Mouse (Mus musculus) urinary bladder, postnatal 4 days (tissue): Measurements from ENCODE around the gene Itgb4.
"Not testable (repeated sequence)": the region's sequence is repeated elsewhere in the genome, so short reads cannot be mapped to it uniquely, and the experiment has no call there.

ENCODE experiments used
- DNase-seq, 2 experiments: peaks; one replicate each; pipeline ENCODE4 v3.0.0; 2021 to 2022; ENCODE audit warnings: low spot score in 2 of 2

The Itgb4 gene

DNA sequence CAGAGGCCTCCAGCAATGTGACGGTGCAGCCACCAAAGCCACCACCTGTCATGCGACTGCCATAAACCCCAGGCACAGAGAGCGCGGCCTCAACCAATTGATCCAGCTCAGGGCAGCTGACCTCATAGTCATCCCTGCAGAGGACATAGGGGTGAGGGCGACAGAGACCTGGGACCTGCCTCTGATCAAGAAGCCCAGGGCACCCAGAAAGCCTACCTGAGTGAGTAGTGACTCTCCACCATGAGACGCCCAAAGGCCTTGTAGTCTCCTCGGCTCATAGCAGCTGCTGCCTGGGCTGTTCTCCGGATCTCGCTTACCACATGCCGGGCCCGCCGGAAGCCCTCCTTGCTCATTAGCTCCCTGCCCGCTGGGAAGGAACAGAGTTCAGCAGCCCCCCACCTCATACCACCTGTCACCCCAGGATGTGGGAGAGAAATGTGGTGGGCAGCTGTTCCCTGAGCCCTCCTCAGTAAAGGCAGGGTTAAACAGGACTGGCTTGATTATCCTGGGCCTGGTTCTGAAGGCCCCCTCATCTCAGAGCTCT is 34.4 kb downstream of the Itgb4 start:
- no peak for DNase-seq

- DNase-seq: no peak
Measured at GRCm38 (mm10) chr11:116009661-116010060, 35.2 kb downstream of the Itgb4 start.

DNA sequence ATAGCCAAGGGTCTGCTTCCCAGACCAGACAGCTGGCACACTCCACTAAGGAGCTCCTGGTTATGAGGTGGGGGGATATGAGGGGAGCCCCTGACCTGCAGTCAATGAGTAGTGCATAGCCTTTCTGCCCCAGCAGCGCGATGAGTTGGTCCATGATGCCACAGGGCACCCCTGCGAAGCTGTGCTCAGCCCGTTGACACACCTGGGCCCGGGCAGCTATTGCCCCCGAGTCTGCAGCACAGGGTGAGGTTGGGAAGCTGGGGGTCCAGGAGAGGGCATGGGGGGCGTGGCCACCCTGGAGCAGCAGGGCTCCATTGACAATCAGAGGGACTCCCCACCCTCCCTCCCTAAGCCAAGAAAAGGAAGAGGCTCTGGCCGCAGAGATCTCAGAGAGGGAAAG is 35.6 kb downstream of the Itgb4 start:
- no peak for DNase-seq

- DNase-seq: no peak
Measured at GRCm38 (mm10) chr11:116010948-116011347, 36.4 kb downstream of the Itgb4 start.

GRCm38 (mm10) chr11:116011529-116012261 is 37.2 kb downstream of the Itgb4 start:
- no peak for DNase-seq

GRCm38 (mm10) chr11:116012262-116012947 is 37.9 kb downstream of the Itgb4 start, which contains the start of gene Galk1:
Gene Galk1 (minus strand): TSS chr11:116012719.
- DNase-seq: peak; percentile 90

DNA sequence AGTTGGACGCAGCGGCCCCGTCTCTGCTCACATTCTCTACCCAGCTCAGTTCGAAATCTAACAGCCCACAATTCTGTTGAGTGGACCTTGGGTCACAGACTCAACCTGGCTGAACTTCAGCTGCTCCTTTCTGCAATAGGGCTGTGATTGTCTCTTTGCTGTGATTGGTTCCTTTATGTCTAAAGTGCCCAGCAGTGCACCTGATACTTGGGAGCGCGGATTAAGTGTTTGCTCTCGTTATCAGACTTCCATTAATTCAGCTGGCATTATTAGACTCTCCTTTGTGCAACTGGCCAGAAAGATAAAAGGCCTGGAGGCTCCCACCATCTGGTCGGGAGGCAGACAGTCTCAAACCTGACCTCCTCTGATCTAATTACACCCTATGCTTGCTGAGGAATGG is 40.3 kb downstream of the Itgb4 start:
- no peak for DNase-seq

- DNase-seq: no peak
Measured at GRCm38 (mm10) chr11:116018106-116018505, 43.6 kb downstream of the Itgb4 start.

GRCm38 (mm10) chr11:116018867-116019266 is 44.4 kb downstream of the Itgb4 start:
- not testable (repeated sequence) for DNase-seq

DNA sequence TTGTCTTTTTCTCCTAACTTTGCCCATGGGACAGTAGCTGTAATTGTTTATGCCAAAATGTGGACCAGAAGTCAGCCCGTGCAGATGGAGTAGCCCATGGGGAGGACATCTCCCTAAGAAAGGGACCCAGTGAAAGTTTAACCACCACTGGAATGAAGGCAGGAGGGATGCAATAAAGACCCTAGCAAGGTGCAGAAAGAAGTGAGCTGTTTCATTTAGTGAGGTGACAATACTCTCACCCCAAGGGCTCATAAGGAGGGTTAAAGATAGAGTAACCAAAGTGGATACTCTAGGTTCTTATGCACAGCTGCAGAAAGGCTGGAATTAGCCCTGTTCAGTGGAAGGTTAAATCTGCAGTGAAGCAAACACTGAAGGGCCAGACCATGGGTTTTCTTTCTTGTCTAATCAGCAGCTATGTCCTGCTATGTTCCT is 44.9 kb downstream of the Itgb4 start:
- no peak for DNase-seq

GRCm38 (mm10) chr11:116019976-116020411 is 45.5 kb downstream of the Itgb4 start:
- DNase-seq: no peak

DNA sequence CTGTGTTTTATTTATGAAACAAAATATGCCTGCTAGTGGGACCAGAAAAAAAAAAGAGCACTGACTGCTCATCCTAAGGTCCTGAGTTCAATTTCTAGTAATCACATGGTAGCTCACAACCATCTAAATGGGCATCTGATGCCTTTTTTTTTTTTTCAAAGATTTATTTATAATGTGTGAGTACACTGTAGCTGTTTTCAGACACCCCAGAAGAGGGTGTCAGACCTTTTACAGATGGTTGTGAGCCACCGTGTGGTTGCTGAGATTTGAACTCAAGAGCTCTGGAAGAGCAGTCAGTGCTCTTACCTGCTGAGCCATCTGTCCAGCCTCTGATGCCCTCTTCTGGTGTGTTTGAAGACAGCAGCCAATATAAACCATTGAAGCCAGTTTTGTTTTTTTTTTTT is 46.0 kb downstream of the Itgb4 start:
- DNase-seq: no peak

GRCm38 (mm10) chr11:116021328-116022220 is 47.1 kb downstream of the Itgb4 start:
- DNase-seq: no peak

- DNase-seq: no peak
Measured at GRCm38 (mm10) chr11:116022256-116022780, 47.8 kb downstream of the Itgb4 start.

GRCm38 (mm10) chr11:116023074-116023770 is 48.7 kb downstream of the Itgb4 start:
- DNase-seq: not testable (repeated sequence)

DNA sequence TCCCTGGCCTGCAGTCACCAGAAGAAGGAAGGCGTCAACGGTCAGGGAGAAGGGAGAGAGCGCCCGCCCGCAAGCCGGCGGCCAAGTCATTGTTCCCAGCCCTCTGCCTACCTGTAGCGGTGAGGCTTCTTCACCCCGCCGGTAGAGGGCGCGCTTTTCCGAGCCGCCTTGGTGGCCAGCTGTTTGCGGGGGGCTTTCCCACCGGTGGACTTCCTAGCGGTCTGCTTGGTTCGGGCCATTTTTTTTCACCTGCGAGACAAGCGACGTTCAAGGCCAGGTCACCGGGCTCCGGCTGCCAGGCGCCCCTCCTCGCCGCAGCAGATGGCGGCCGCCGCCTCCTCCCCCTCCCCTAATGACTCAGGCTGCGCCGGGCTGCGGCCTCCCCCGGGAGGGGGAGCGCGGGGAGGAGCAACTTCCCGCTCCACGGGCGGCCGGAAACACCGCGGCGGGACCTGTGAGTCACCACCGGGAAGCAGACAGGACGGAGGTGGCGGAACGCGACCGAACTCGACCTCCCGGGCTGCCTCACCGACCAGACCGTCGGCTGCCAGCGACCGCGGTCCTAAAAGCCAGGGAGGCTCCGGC is 49.4 kb downstream of the Itgb4 start:
- peak; percentile 78 to 80 for DNase-seq

DNA sequence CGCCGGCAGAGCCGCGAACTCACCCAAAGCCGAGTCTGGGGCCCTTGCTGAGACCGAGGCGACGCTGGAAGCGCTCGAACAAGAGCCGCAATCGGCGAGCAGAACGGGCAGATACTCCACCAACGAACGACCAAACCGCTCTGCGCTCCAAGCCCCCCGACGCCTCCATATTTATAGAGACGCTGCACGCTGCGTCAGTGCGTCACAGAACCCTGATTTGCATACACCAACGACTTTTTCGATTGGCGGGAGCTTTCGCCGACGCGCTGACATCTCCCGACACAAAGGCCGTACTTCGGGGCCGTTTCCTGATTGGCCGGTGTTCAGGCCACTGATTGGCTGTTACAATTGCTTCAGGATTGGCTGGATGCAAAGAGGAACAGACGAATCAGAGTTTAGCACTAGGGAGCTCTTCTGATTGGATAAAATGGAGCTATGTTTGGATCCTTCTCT is 49.9 kb downstream of the Itgb4 start:
- DNase-seq: peak; percentile 94 to 96

DNA sequence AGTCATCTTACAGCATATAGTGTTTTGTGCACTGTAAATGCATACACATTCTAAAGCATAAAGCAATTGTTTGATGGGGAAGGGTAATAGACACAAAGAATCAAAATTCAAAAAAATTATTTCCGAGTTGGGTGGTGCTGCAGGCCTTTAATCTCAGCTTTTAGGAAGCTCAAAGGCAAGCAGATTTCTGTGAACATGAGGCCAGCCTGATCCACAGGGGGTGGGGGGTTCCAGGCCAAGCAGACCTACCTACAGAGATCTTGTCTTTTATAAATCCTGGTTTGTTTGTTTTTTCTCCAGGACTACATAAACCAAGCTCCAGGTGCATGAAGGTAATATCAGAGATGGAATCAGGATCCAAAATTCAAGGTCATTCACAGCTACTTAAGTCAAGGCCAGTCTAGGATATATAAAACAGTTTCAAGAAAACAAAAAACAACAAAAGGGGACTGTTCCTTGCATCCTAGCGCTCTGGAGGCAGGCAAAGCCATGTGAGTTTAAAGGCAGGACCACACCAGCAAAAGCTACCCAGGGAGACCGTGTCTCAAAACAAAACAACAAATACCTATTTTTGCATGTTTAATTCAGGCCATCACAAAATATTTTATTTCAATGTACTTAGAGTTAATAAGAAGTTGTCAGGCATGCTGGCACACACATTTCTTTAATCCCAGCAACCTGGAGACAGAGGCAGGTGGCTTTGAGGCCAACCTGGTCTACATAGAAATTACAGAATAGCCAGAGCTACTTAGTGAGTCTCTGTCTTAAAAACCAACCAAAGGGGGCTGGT is 50.7 kb downstream of the Itgb4 start:
- no peak for DNase-seq

- DNase-seq: no peak
Measured at GRCm38 (mm10) chr11:116027756-116028155, 53.2 kb downstream of the Itgb4 start, which contains the start of gene H3f3b. Gene H3f3b (minus strand): TSS chr11:116027962.
